Mouse (Mus musculus) kidney, embryonic 16.5 days (tissue): Measurements from ENCODE around the gene Olfr871. TPM values are rescaled to one million over a fixed set of nuclear protein-coding genes. Genes with fewer than 3 reads are reported as not detected.
"Not testable (repeated sequence)": the region's sequence is repeated elsewhere in the genome, so short reads cannot be mapped to it uniquely, and the experiment has no call there.

ENCODE experiments used
- ATAC-seq: fragments of 200-750 bp; cut with Nextera tagmentation; 2 replicates; pipeline ENCODE4 v1.8.0; 2017; ENCODE audit warnings: moderate TSS enrichment; ENCODE audit not compliant: low FRiP score, low TSS enrichment
- H3K27ac ChIP-seq: fragments of 300-500 bp; sonication (generic); 2 replicates; pipeline ENCODE4 v1.5.1; 2014; ENCODE audit warnings: low read length
- H3K27me3 ChIP-seq: fragments of 300-500 bp; sonication (generic); 2 replicates; pipeline ENCODE4 v1.6.1; 2014; ENCODE audit warnings: low read length, control low read depth, mixed read lengths; ENCODE audit not compliant: insufficient read depth
- H3K36me3 ChIP-seq: fragments of 300-500 bp; sonication (generic); 2 replicates; pipeline ENCODE4 v1.6.1; 2014; ENCODE audit warnings: low read length, control low read depth, mixed read lengths; ENCODE audit not compliant: insufficient read depth
- H3K4me1 ChIP-seq: fragments of 300-500 bp; sonication (generic); 2 replicates; pipeline ENCODE4 v1.6.1; 2014; ENCODE audit warnings: low read length, control low read depth, mixed read lengths; ENCODE audit not compliant: insufficient read depth
- H3K4me2 ChIP-seq: fragments of 300-500 bp; sonication (generic); replicated peaks from 2 replicates; pipeline ENCODE4 v1.6.1; 2014; ENCODE audit warnings: low read depth, low read length
- H3K4me3 ChIP-seq: fragments of 300-500 bp; sonication (generic); 2 replicates; pipeline ENCODE4 v1.5.1; 2014; ENCODE audit warnings: mild to moderate bottlenecking, low read length
- H3K9ac ChIP-seq: fragments of 300-500 bp; sonication (generic); replicated peaks from 2 replicates; pipeline ENCODE4 v1.6.1; 2014; ENCODE audit warnings: low read length
- H3K9me3 ChIP-seq: fragments of 300-500 bp; sonication (generic); 2 replicates; pipeline ENCODE4 v1.6.1; 2016; ENCODE audit warnings: low read length, control low read depth
- WGBS: fragments of 180-500 bp; shearing (Covaris S2); extraction: QIAGEN DNeasy Blood & Tissue Kit; methylation state at CpG from one replicate; pipeline ENCODE4 v1.1.7; 2014; 5-methylcytosine and 5-hydroxymethylcytosine counted together
- polyA plus RNA-seq: library from polyadenylated mRNA; unstranded; fragments of >200 nt; fragmentation: Nextera tagmentation; extraction: Ambion mirVana; gene quantifications from 2 replicates; pipeline ENCODE4 v1.2.1, GENCODE M21; 2015

Olfr871 gene
- polyA plus RNA-seq = not detected in 2 replicates

- Histone ChIP-seq H3K36me3 (no peaks in the 10 kb centered on the region), H3K4me1 (no peaks in the 10 kb centered on the region)
Observed at GRCm38 (mm10) chr9:20211907-20212306, at the start of gene Olfr871. TSS of gene Olfr871 (plus strand) at chr9:20212207.

GRCm38 (mm10) chr9:20173957-20174356 is 38.0 kb upstream of the Olfr871 start, which contains the start of gene Olfr870:
TSS of gene Olfr870 (minus strand) at chr9:20174057.
- Histone ChIP-seq H3K27me3 (no peaks in the 10 kb centered on the region), H3K9ac (no peak within 1 kb of the TSS), H3K9me3 (peaks cover 7% of the 10 kb centered on the region), H3K36me3 (no peaks in the 10 kb centered on the region), H3K27ac (no peak within 1 kb of the TSS), H3K4me1 (no peaks in the 10 kb centered on the region), H3K4me2 (no peak within 1 kb of the TSS), H3K4me3 (no peak within 1 kb of the TSS)
- no peak for ATAC-seq
- WGBS = 89% methylated on average over 2 of the region's 2 CpGs

More at GRCm38 (mm10) chr9:20211907-20212306, at the start of gene Olfr871:
- Histone ChIP-seq H3K9ac (no peak within 1 kb of the TSS), H3K27me3 (no peaks in the 10 kb centered on the region), H3K4me2 (no peak within 1 kb of the TSS), H3K4me3 (no peak within 1 kb of the TSS), H3K9me3 (peaks cover 5% of the 10 kb centered on the region; the same call in 1 of the 2 replicates), H3K27ac (no peak within 1 kb of the TSS)
- ATAC-seq = no peak

GRCm38 (mm10) chr9:20179463-20179862 is 32.5 kb upstream of the Olfr871 start:
- H3K36me3 ChIP-seq = no peaks in the 10 kb centered on the region
- no peak for ATAC-seq
- H3K4me1 ChIP-seq = no peaks in the 10 kb centered on the region
- H3K9ac ChIP-seq = no peak overlapping the region
- 67% methylated on average over 5 of the region's 5 CpGs for WGBS
- H3K27me3 ChIP-seq = no peaks in the 10 kb centered on the region
- no peak overlapping the region for H3K27ac ChIP-seq
- no peak overlapping the region for H3K4me3 ChIP-seq
- H3K9me3 ChIP-seq = peaks cover 7% of the 10 kb centered on the region
- no peak overlapping the region for H3K4me2 ChIP-seq

GRCm38 (mm10) chr9:20202131-20202530 is 9.9 kb upstream of the Olfr871 start:
- Histone ChIP-seq H3K4me3 (no peak overlapping the region), H3K4me2 (no peak overlapping the region), H3K9me3 (no peaks in the 10 kb centered on the region), H3K27me3 (no peaks in the 10 kb centered on the region), H3K4me1 (no peaks in the 10 kb centered on the region), H3K27ac (no peak overlapping the region), H3K9ac (no peak overlapping the region), H3K36me3 (no peaks in the 10 kb centered on the region)
- 63% methylated on average over 1 of the region's 1 CpGs for WGBS
- ATAC-seq = no peak

- not testable (repeated sequence) for H3K4me3 ChIP-seq, H3K27me3 ChIP-seq, H3K4me2 ChIP-seq, H3K4me1 ChIP-seq, H3K9me3 ChIP-seq, ATAC-seq, H3K9ac ChIP-seq, H3K36me3 ChIP-seq, H3K27ac ChIP-seq
- 91% methylated on average over 7 of the region's 7 CpGs for WGBS
Observed at GRCm38 (mm10) chr9:20203413-20203984, 8.5 kb upstream of the Olfr871 start.

- Histone ChIP-seq H3K9me3 (peaks cover 4% of the 10 kb centered on the region; the same call in 1 of the 2 replicates), H3K9ac (no peak overlapping the region), H3K4me3 (no peak overlapping the region), H3K27me3 (no peaks in the 10 kb centered on the region), H3K27ac (no peak overlapping the region), H3K36me3 (no peaks in the 10 kb centered on the region), H3K4me1 (no peaks in the 10 kb centered on the region), H3K4me2 (no peak overlapping the region)
- 36% methylated on average over 1 of the region's 1 CpGs for WGBS
- no peak for ATAC-seq
Observed at GRCm38 (mm10) chr9:20210812-20211211, 1.2 kb upstream of the Olfr871 start.

GRCm38 (mm10) chr9:20211477-20211876 is 530 bp upstream of the Olfr871 start:
- Histone ChIP-seq H3K36me3 (no peaks in the 10 kb centered on the region), H3K9me3 (peaks cover 5% of the 10 kb centered on the region; the same call in 1 of the 2 replicates), H3K4me2 (no peak overlapping the region), H3K27ac (no peak overlapping the region), H3K4me1 (no peaks in the 10 kb centered on the region), H3K9ac (no peak overlapping the region), H3K4me3 (no peak overlapping the region), H3K27me3 (no peaks in the 10 kb centered on the region)
- 67% methylated on average over 2 of the region's 2 CpGs for WGBS
- no peak for ATAC-seq

GRCm38 (mm10) chr9:20236819-20237218 is 24.8 kb downstream of the Olfr871 start, which contains the start of gene Olfr872:
TSS of gene Olfr872 (plus strand) at chr9:20237119.
- no peak within 1 kb of the TSS for H3K27ac ChIP-seq
- H3K4me1 ChIP-seq = no peaks in the 10 kb centered on the region
- H3K27me3 ChIP-seq = no peaks in the 10 kb centered on the region
- no peak within 1 kb of the TSS for H3K9ac ChIP-seq
- no peak within 1 kb of the TSS for H3K4me2 ChIP-seq
- no peaks in the 10 kb centered on the region for H3K36me3 ChIP-seq
- no peak within 1 kb of the TSS for H3K4me3 ChIP-seq
- ATAC-seq = no peak
- no peaks in the 10 kb centered on the region for H3K9me3 ChIP-seq

GRCm38 (mm10) chr9:20237378-20237777 is 25.4 kb downstream of the Olfr871 start:
- H3K27ac ChIP-seq = no peak overlapping the region
- H3K9ac ChIP-seq = no peak overlapping the region
- H3K4me1 ChIP-seq = no peaks in the 10 kb centered on the region
- ATAC-seq = no peak
- H3K4me3 ChIP-seq = no peak overlapping the region
- no peak overlapping the region for H3K4me2 ChIP-seq
- H3K36me3 ChIP-seq = no peaks in the 10 kb centered on the region
- WGBS = 84% methylated on average over 2 of the region's 2 CpGs
- H3K27me3 ChIP-seq = no peaks in the 10 kb centered on the region
- H3K9me3 ChIP-seq = no peaks in the 10 kb centered on the region
